In genomic region chr5:113348597-113348996, GRCm38 (mm10) we compare ENCODE assay signal across 14 mouse cellular contexts. TPM values are rescaled to one million over a fixed set of nuclear protein-coding genes. Genes with fewer than 3 reads are reported as not detected.
DNase-seq lines count a peak whose midpoint lies in the region; ATAC-seq and TF ChIP-seq lines count a peak whose summit lies in the region.
"Had no signal": no experiment of that assay in that cellular context is flagged by ENCODE, and none has a peak within 500 bp of the region (broad histone marks: within the 10 kb centered on the region; RNA-seq: fewer than 3 reads in every experiment).

No protein-coding gene starts in this region.

- peaks cover 87% of the 10 kb centered on the region for H3K27me3 ChIP-seq in forebrain, embryonic 10.5 days (ENCODE audit: poor library complexity, severe bottlenecking)
- H3K27me3 ChIP-seq in forebrain, embryonic 14.5 days (replicated peaks; ENCODE audit: control insufficient read depth, insufficient read depth, low read length), result peaks cover 12% of the 10 kb centered on the region
- H3K27me3 ChIP-seq in hindbrain, embryonic 14.5 days (ENCODE audit: control insufficient read depth, insufficient read depth, low read length), result peaks cover 72% of the 10 kb centered on the region

- H3K36me3 ChIP-seq in forebrain, embryonic 10.5 days (replicated peaks), result no peaks in the 10 kb centered on the region
- no peaks in the 10 kb centered on the region for H3K36me3 ChIP-seq in forebrain, embryonic 14.5 days (ENCODE audit: control insufficient read depth, insufficient read depth, low read length)
- no peaks in the 10 kb centered on the region for H3K36me3 ChIP-seq in hindbrain, embryonic 14.5 days (replicated peaks; ENCODE audit: control insufficient read depth, insufficient read depth)

- no peak overlapping the region for H3K9ac ChIP-seq in forebrain, embryonic 14.5 days (ENCODE audit: low read length)
- H3K9ac ChIP-seq in hindbrain, embryonic 14.5 days, result no peak overlapping the region

- DNase-seq in forebrain, embryonic 10.5 days (ENCODE audit: extremely low spot score, low spot score), result peak; percentile 49
- no peak for DNase-seq in forebrain, embryonic 14.5 days (ENCODE audit: low spot score)
- DNase-seq in layer of hippocampus, adult 2 months (ENCODE audit: low spot score in 2 of 2), result peak in 1 of 2 experiments; percentile 10
- no peak for DNase-seq in layer of hippocampus, adult 9-10 months (ENCODE audit: low spot score)
- DNase-seq in R1 (ENCODE audit: low read depth, low spot score), result peak; percentile 77
- no peak for DNase-seq in hindbrain, embryonic 14.5 days (ENCODE audit: low spot score)
- DNase-seq in right cerebral cortex, postnatal 25 days, result no peak
- no peak for DNase-seq in frontal cortex, postnatal 36 days (ENCODE audit: low spot score in 2 of 2)
- DNase-seq: gastrocnemius, postnatal 25 days had no signal

- ATAC-seq in forebrain, embryonic 14.5 days, result no peak
- ATAC-seq in hindbrain, embryonic 14.5 days (ENCODE audit: low FRiP score), result 0 out of 2 replicates have a peak, but pooled peaks have one; percentile 28

- peak overlapping the region; percentile 25 for H3K27ac ChIP-seq in forebrain, embryonic 10.5 days
- no peak overlapping the region for H3K27ac ChIP-seq in forebrain, embryonic 14.5 days (ENCODE audit: low read depth, low read length)
- peak overlapping the region; percentile 72 for H3K27ac ChIP-seq in layer of hippocampus, adult 2 months
- no peak overlapping the region for H3K27ac ChIP-seq in hindbrain, embryonic 14.5 days

- WGBS in forebrain, embryonic 10.5 days, result 11% methylated on average over 13 of the region's 13 CpGs
- WGBS in forebrain, embryonic 14.5 days, result 13% methylated on average over 13 of the region's 13 CpGs
- WGBS in hindbrain, embryonic 14.5 days, result 16% methylated on average over 13 of the region's 13 CpGs

- no peak overlapping the region for H3K4me3 ChIP-seq in forebrain, embryonic 10.5 days
- H3K4me3 ChIP-seq in forebrain, embryonic 14.5 days (ENCODE audit: low read depth, low read length), result no peak overlapping the region
- no peak overlapping the region for H3K4me3 ChIP-seq in layer of hippocampus, adult 2 months
- H3K4me3 ChIP-seq in hindbrain, embryonic 14.5 days (replicated peaks; ENCODE audit: low read length), result no peak overlapping the region

- no peak overlapping the region for H3K4me2 ChIP-seq in forebrain, embryonic 14.5 days (ENCODE audit: low read length)
- no peak overlapping the region for H3K4me2 ChIP-seq in hindbrain, embryonic 14.5 days (replicated peaks)

- H3K9me3 ChIP-seq in forebrain, embryonic 10.5 days, result no peaks in the 10 kb centered on the region
- no peaks in the 10 kb centered on the region for H3K9me3 ChIP-seq in forebrain, embryonic 14.5 days (replicated peaks; ENCODE audit: control insufficient read depth, low read length)
- H3K9me3 ChIP-seq in hindbrain, embryonic 14.5 days (ENCODE audit: control insufficient read depth, low read length), result no peaks in the 10 kb centered on the region

- peaks cover 74% of the 10 kb centered on the region for H3K4me1 ChIP-seq in forebrain, embryonic 10.5 days
- H3K4me1 ChIP-seq in forebrain, embryonic 14.5 days (ENCODE audit: control insufficient read depth, insufficient read depth, low read length), result peaks cover 21% of the 10 kb centered on the region
- peaks cover 20% of the 10 kb centered on the region; the same call in 1 of the 2 replicates for H3K4me1 ChIP-seq in hindbrain, embryonic 14.5 days (replicated peaks; ENCODE audit: control insufficient read depth, insufficient read depth, low read length)

- peak; percentile 57 for TF ChIP-seq CTCF in layer of hippocampus, adult 2 months (conservative IDR thresholded peaks at IDR 0.05)

RNA-seq across cellular contexts. Expression of gene Aym1, which starts 8.5 kb away (rescaled TPM):
- polyA plus RNA-seq in forebrain, embryonic 10.5 days (2016; fragmentation: Nextera tagmentation; extraction: Ambion mirVana), result not detected in 2 replicates
- not detected in 2 replicates for polyA plus RNA-seq in forebrain, embryonic 14.5 days (2014; fragmentation: Nextera tagmentation; extraction: Ambion mirVana)
- total RNA-seq in layer of hippocampus, adult 2 months (2021), result not detected
- not detected in 2 replicates for polyA plus RNA-seq in hindbrain, embryonic 14.5 days (2014; fragmentation: Nextera tagmentation; extraction: Ambion mirVana)
- total RNA-seq: common myeloid progenitor, adult 5-6 weeks; gastrocnemius, postnatal 25 days; megakaryocyte, adult 5-6 weeks had no signal
- polyA plus RNA-seq: intestine, embryonic 14.5 days; limb, embryonic 14.5 days; stomach, embryonic 16.5 days had no signal

RNA-seq across cellular contexts. Expression of gene Sgsm1, which starts 38.0 kb away (rescaled TPM):
- 15.5 and 18.2 TPM in 2 replicates for polyA plus RNA-seq in forebrain, embryonic 10.5 days (2016; fragmentation: Nextera tagmentation; extraction: Ambion mirVana)
- 6.7 and 8.9 TPM in 2 replicates for polyA plus RNA-seq in forebrain, embryonic 14.5 days (2014; fragmentation: Nextera tagmentation; extraction: Ambion mirVana)
- 10 to 100 TPM; 80.3 to 85.4 TPM for total RNA-seq in layer of hippocampus, adult 2 months (2021)
- 14.8 and 15.0 TPM in 2 replicates for polyA plus RNA-seq in hindbrain, embryonic 14.5 days (2014; fragmentation: Nextera tagmentation; extraction: Ambion mirVana)
- total RNA-seq: megakaryocyte, adult 5-6 weeks had no signal

Comparison
In these comparisons a context has a peak if more than half of its experiments do, and no peak if none do; other contexts are left out.
1. DNase-seq: peak in forebrain, embryonic 10.5 days (single experiment) and R1 (single experiment); none in forebrain, embryonic 14.5 days (single experiment), layer of hippocampus, adult 9-10 months (single experiment), hindbrain, embryonic 14.5 days (single experiment), right cerebral cortex, postnatal 25 days (single experiment) and frontal cortex, postnatal 36 days (0 of 2).
2. H3K27ac ChIP-seq: peak in forebrain, embryonic 10.5 days (single experiment) and layer of hippocampus, adult 2 months (single experiment); none in forebrain, embryonic 14.5 days (single experiment) and hindbrain, embryonic 14.5 days (single experiment).